Mouse (Mus musculus) intestine, postnatal 0 days (tissue): ENCODE measurements around the gene Vmn1r78. TPM values are rescaled to one million over a fixed set of nuclear protein-coding genes. Genes with fewer than 3 reads are reported as not detected.
"Not testable (repeated sequence)": the region's sequence is repeated elsewhere in the genome, so short reads cannot be mapped to it uniquely, and the experiment has no call there.

Source experiments
- ATAC-seq: fragments of 200-750 bp; cut with Nextera tagmentation; 2 replicates; pipeline ENCODE4 v1.8.0; 2017; ENCODE audit warnings: mild to moderate bottlenecking, moderate TSS enrichment, moderate library complexity
- H3K27ac ChIP-seq: fragments of 300-500 bp; sonication (generic); 2 replicates; pipeline ENCODE4 v1.5.1; 2014; ENCODE audit warnings: mild to moderate bottlenecking, low read depth, low read length, moderate library complexity
- H3K27me3 ChIP-seq: fragments of 300-500 bp; sonication (generic); replicated peaks from 2 replicates; pipeline ENCODE4 v1.6.1; 2014; ENCODE audit warnings: low read length, mixed read lengths; ENCODE audit not compliant: control insufficient read depth, insufficient read depth
- H3K36me3 ChIP-seq: fragments of 300-500 bp; sonication (generic); 2 replicates; pipeline ENCODE4 v1.6.1; 2014; ENCODE audit warnings: mild to moderate bottlenecking, moderate library complexity; ENCODE audit not compliant: control insufficient read depth, insufficient read depth
- H3K4me1 ChIP-seq: fragments of 300-500 bp; sonication (generic); replicated peaks from 2 replicates; pipeline ENCODE4 v1.6.1; 2014; ENCODE audit warnings: antibody characterized with exemption, low read length, mixed read lengths; ENCODE audit not compliant: control insufficient read depth, insufficient read depth
- H3K4me2 ChIP-seq: fragments of 300-500 bp; sonication (generic); replicated peaks from 2 replicates; pipeline ENCODE4 v1.6.1; 2014; ENCODE audit warnings: low read depth, mild to moderate bottlenecking, moderate library complexity
- H3K4me3 ChIP-seq: fragments of 300-500 bp; sonication (generic); 2 replicates; pipeline ENCODE4 v1.5.1; 2014; ENCODE audit warnings: low read depth, low read length
- H3K9ac ChIP-seq: fragments of 300-500 bp; sonication (generic); 2 replicates; pipeline ENCODE4 v1.6.1; 2014; ENCODE audit warnings: mild to moderate bottlenecking, low read depth, low read length
- H3K9me3 ChIP-seq: fragments of 300-500 bp; sonication (generic); 2 replicates; pipeline ENCODE4 v1.6.1; 2016; ENCODE audit warnings: mixed run types; ENCODE audit not compliant: control insufficient read depth
- CTCF ChIP-seq: sonication (generic); IDR thresholded peaks from 2 replicates; pipeline ENCODE4 v1.5.1; 2016; ENCODE audit warnings: low read depth, mild to moderate bottlenecking, control low read depth, antibody characterized with exemption, moderate library complexity
- WGBS: fragments of 180-500 bp; shearing (Covaris S2); extraction: QIAGEN DNeasy Blood & Tissue Kit; methylation state at CpG from one replicate; pipeline ENCODE4 v1.1.7; 2014; 5-methylcytosine and 5-hydroxymethylcytosine counted together
- polyA plus RNA-seq: library from polyadenylated mRNA; unstranded; fragments of >200 nt; fragmentation: Nextera tagmentation; extraction: Ambion mirVana; gene quantifications from 2 replicates; pipeline ENCODE4 v1.2.1, GENCODE M21; 2015

The Vmn1r78 gene
- not detected in 2 replicates for polyA plus RNA-seq

- H3K27me3 ChIP-seq: no peaks in the 10 kb centered on the region
- 49% methylated on average over 2 of the region's 2 CpGs for WGBS
- no peak for ATAC-seq
- H3K9me3 ChIP-seq: no peaks in the 10 kb centered on the region
- H3K4me2 ChIP-seq: no peak within 1 kb of the TSS
- TF ChIP-seq CTCF: no peak
- H3K4me3 ChIP-seq: no peak within 1 kb of the TSS
- H3K9ac ChIP-seq: no peak within 1 kb of the TSS
- H3K27ac ChIP-seq: no peak within 1 kb of the TSS
- no peaks in the 10 kb centered on the region for H3K4me1 ChIP-seq
- no peaks in the 10 kb centered on the region for H3K36me3 ChIP-seq
Measured at GRCm38 (mm10) chr7:12149957-12150356, at the start of gene Vmn1r78. Vmn1r78 (plus strand) TSS chr7:12150257.

- not testable (repeated sequence) for H3K27ac ChIP-seq, H3K36me3 ChIP-seq, ATAC-seq, H3K4me1 ChIP-seq, H3K27me3 ChIP-seq, H3K4me2 ChIP-seq, H3K4me3 ChIP-seq, H3K9ac ChIP-seq, H3K9me3 ChIP-seq
- WGBS: 29% methylated on average over 1 of the region's 1 CpGs
Measured at GRCm38 (mm10) chr7:12156463-12156862, 6.4 kb downstream of the Vmn1r78 start.

- H3K9ac ChIP-seq, H3K4me3 ChIP-seq, H3K4me2 ChIP-seq, H3K27me3 ChIP-seq, ATAC-seq, H3K4me1 ChIP-seq, H3K9me3 ChIP-seq, H3K36me3 ChIP-seq, H3K27ac ChIP-seq: not testable (repeated sequence)
Measured at GRCm38 (mm10) chr7:12170979-12171378, 20.9 kb downstream of the Vmn1r78 start, which contains the start of gene Vmn1r79. Vmn1r79 (plus strand) TSS chr7:12171279.

GRCm38 (mm10) chr7:12172926-12173325, 22.9 kb downstream of the Vmn1r78 start:
- not testable (repeated sequence) for ATAC-seq, H3K9ac ChIP-seq, H3K36me3 ChIP-seq, H3K27ac ChIP-seq, H3K27me3 ChIP-seq, H3K4me2 ChIP-seq, H3K9me3 ChIP-seq, H3K4me1 ChIP-seq, H3K4me3 ChIP-seq
- WGBS: 54% methylated on average over 2 of the region's 2 CpGs

- Histone ChIP-seq H3K4me2 (no peak within 1 kb of the TSS), H3K9ac (no peak within 1 kb of the TSS), H3K4me1 (no peaks in the 10 kb centered on the region), H3K9me3 (peaks cover 3% of the 10 kb centered on the region; the same call in 1 of the 2 replicates), H3K27me3 (no peaks in the 10 kb centered on the region), H3K4me3 (no peak within 1 kb of the TSS), H3K27ac (no peak within 1 kb of the TSS), H3K36me3 (no peaks in the 10 kb centered on the region)
- no peak for ATAC-seq
- TF ChIP-seq CTCF: no peak
- 77% methylated on average over 1 of the region's 1 CpGs for WGBS
Measured at GRCm38 (mm10) chr7:12188986-12189385, 38.9 kb downstream of the Vmn1r78 start, which contains the start of gene Vmn1r80. Vmn1r80 (plus strand) TSS chr7:12189286.

- Histone ChIP-seq H3K27me3 (no peaks in the 10 kb centered on the region), H3K9ac (no peak overlapping the region), H3K9me3 (0 out of 2 replicates have a peak, but pooled peaks cover 6% of the 10 kb centered on the region), H3K4me2 (no peak overlapping the region), H3K4me3 (no peak overlapping the region), H3K36me3 (no peaks in the 10 kb centered on the region), H3K4me1 (no peaks in the 10 kb centered on the region), H3K27ac (no peak overlapping the region)
- WGBS: 71% methylated on average over 2 of the region's 2 CpGs
- ATAC-seq: no peak
- TF ChIP-seq CTCF: no peak
Measured at GRCm38 (mm10) chr7:12204141-12204540, 54.1 kb downstream of the Vmn1r78 start.

Other genes starting within 250 kb of the Vmn1r78 start
- not detected in 2 replicates for gene Vmn1r76, start 212.0 kb upstream of the Vmn1r78 start, polyA plus RNA-seq
- gene Vmn1r77, start 113.5 kb upstream of the Vmn1r78 start, polyA plus RNA-seq: not detected in 2 replicates
- gene Vmn1r79, start 21.0 kb downstream of the Vmn1r78 start, polyA plus RNA-seq: not detected in 2 replicates
- gene Vmn1r80, start 39.0 kb downstream of the Vmn1r78 start, polyA plus RNA-seq: not detected in 2 replicates
- not detected in 2 replicates for gene Vmn1r81, start 118.0 kb downstream of the Vmn1r78 start, polyA plus RNA-seq
- not detected in 2 replicates for gene Vmn1r82, start 150.2 kb downstream of the Vmn1r78 start, polyA plus RNA-seq
- gene Vmn1r83, start 179.2 kb downstream of the Vmn1r78 start, polyA plus RNA-seq: not detected in 2 replicates
- gene Vmn1r84, start 219.0 kb downstream of the Vmn1r78 start, polyA plus RNA-seq: not detected in 2 replicates